Mouse (Mus musculus) megakaryocyte-erythroid progenitor cell, adult 5-6 weeks (primary cell): Measurements from ENCODE around the gene Ltn1. TPM values are rescaled to one million over a fixed set of nuclear protein-coding genes. Genes with fewer than 3 reads are reported as not detected.

Source experiments
- ATAC-seq: replicated peaks from 2 replicates; pipeline ENCODE4 v1.8.0; 2016; ENCODE audit warnings: mild to moderate bottlenecking, inconsistent platforms; ENCODE audit not compliant: severe bottlenecking, poor library complexity, low FRiP score, low TSS enrichment
- total RNA-seq, 2 experiments: library from RNA; stranded (forward) in 1 of 2; stranded (reverse) in 1 of 2; fragments of 200-1000, 215-1000 nt in 1 of 2; fragments of >200 nt in 1 of 2; fragmentation: Nextera tagmentation in 1 of 2; gene quantifications; 2 replicates each; pipeline ENCODE4 v1.2.3; 2014 to 2017

Gene Ltn1
- total RNA-seq (2014; fragmentation: Nextera tagmentation) = 31.3 and 37.6 TPM in 2 replicates
- total RNA-seq (2017) = 24.0 and 26.9 TPM in 2 replicates

- ATAC-seq = peak; percentile 99
These were observed at the start of gene Ltn1 for GRCm38 (mm10) chr16:87432033-87432814. TSS of gene Ltn1 (minus strand) at chr16:87432612.

GRCm38 (mm10) chr16:87470579-87470978, 38.2 kb upstream of the Ltn1 start:
- no peak for ATAC-seq

- no peak for ATAC-seq
These were observed 26.3 kb upstream of the Ltn1 start for GRCm38 (mm10) chr16:87458752-87459151.

GRCm38 (mm10) chr16:87455180-87455611, 22.8 kb upstream of the Ltn1 start:
- peak; percentile 59 for ATAC-seq

GRCm38 (mm10) chr16:87454419-87455179, 22.2 kb upstream of the Ltn1 start, which contains the start of gene Usp16:
TSS of gene Usp16 (plus strand) at chr16:87454703.
- ATAC-seq = peak; percentile 96

GRCm38 (mm10) chr16:87453226-87453625, 20.8 kb upstream of the Ltn1 start:
- no peak for ATAC-seq

- ATAC-seq = no peak
These were observed 13.1 kb upstream of the Ltn1 start for GRCm38 (mm10) chr16:87445528-87445927.

- no peak for ATAC-seq
These were observed 12.7 kb upstream of the Ltn1 start for GRCm38 (mm10) chr16:87445110-87445509.

- ATAC-seq = no peak
These were observed 11.7 kb upstream of the Ltn1 start for GRCm38 (mm10) chr16:87444071-87444470.

- no peak for ATAC-seq
These were observed 10.8 kb upstream of the Ltn1 start for GRCm38 (mm10) chr16:87443245-87443644.

- ATAC-seq = no peak
These were observed 9.9 kb upstream of the Ltn1 start for GRCm38 (mm10) chr16:87442291-87442690.

GRCm38 (mm10) chr16:87441089-87441488, 8.7 kb upstream of the Ltn1 start:
- peak; percentile 77 for ATAC-seq

GRCm38 (mm10) chr16:87440184-87440686, 7.8 kb upstream of the Ltn1 start, which contains the start of gene Rwdd2b:
TSS of gene Rwdd2b (minus strand) at chr16:87440573.
- peak; percentile 96 for ATAC-seq

- no peak for ATAC-seq
These were observed 6.3 kb upstream of the Ltn1 start for GRCm38 (mm10) chr16:87438697-87439096.

- ATAC-seq = no peak
These were observed 4.7 kb upstream of the Ltn1 start for GRCm38 (mm10) chr16:87437096-87437495.

- no peak for ATAC-seq
These were observed 3.2 kb upstream of the Ltn1 start for GRCm38 (mm10) chr16:87435411-87436205.

GRCm38 (mm10) chr16:87434946-87435345, 2.5 kb upstream of the Ltn1 start:
- no peak for ATAC-seq

GRCm38 (mm10) chr16:87434266-87434665, 1.9 kb upstream of the Ltn1 start:
- no peak for ATAC-seq

- no peak for ATAC-seq
These were observed 4.9 kb downstream of the Ltn1 start for GRCm38 (mm10) chr16:87427516-87427915.
